Comparison of ENCODE assay signal across 8 mouse cellular contexts in genomic region chr13:44839866-44840835, GRCm38 (mm10).
DNase-seq lines count a peak whose midpoint lies in the region; ATAC-seq and TF ChIP-seq lines count a peak whose summit lies in the region.
"Had no signal": no experiment of that assay in that cellular context is flagged by ENCODE, and none has a peak within 500 bp of the region (broad histone marks: within the 10 kb centered on the region; RNA-seq: fewer than 3 reads in every experiment).

No protein-coding gene starts in this region.

- DNase-seq in brain, embryonic 18.5 days (ENCODE audit: low read depth, low spot score): peak; percentile 78
- DNase-seq in heart, embryonic 10.5 days (ENCODE audit: low spot score): peak; percentile 79
- peak; percentile 70 for DNase-seq in stomach, postnatal 0 days (ENCODE audit: low spot score)

- peak overlapping the region; percentile 36 for H3K4me3 ChIP-seq in embryonic facial prominence, embryonic 15.5 days (replicated peaks)
- peak overlapping the region; percentile 56 for H3K4me3 ChIP-seq in heart, embryonic 10.5 days
- peak overlapping the region; percentile 36 for H3K4me3 ChIP-seq in kidney, embryonic 14.5 days (ENCODE audit: low read length)
- H3K4me3 ChIP-seq in limb, embryonic 12.5 days (replicated peaks): peak overlapping the region; percentile 29
- peak overlapping the region; percentile 44 for H3K4me3 ChIP-seq in midbrain, embryonic 15.5 days
- peak overlapping the region; percentile 38 for H3K4me3 ChIP-seq in stomach, postnatal 0 days (ENCODE audit: low read depth, low read length)

- H3K27ac ChIP-seq in embryonic facial prominence, embryonic 15.5 days (replicated peaks): no peak overlapping the region
- H3K27ac ChIP-seq in heart, embryonic 10.5 days: peak overlapping the region; percentile 80
- H3K27ac ChIP-seq in kidney, embryonic 14.5 days (ENCODE audit: low read depth, low read length): peak overlapping the region; percentile 65
- H3K27ac ChIP-seq in limb, embryonic 12.5 days: peak overlapping the region; percentile 62
- H3K27ac ChIP-seq in midbrain, embryonic 15.5 days: peak overlapping the region; percentile 94
- H3K27ac ChIP-seq in stomach, postnatal 0 days (replicated peaks): no peak overlapping the region; the same call in 1 of the 2 replicates
- H3K27ac ChIP-seq: macrophage had no signal

- peaks cover 30% of the 10 kb centered on the region for H3K4me1 ChIP-seq in embryonic facial prominence, embryonic 15.5 days
- peaks cover 32% of the 10 kb centered on the region for H3K4me1 ChIP-seq in heart, embryonic 10.5 days
- peaks cover 32% of the 10 kb centered on the region for H3K4me1 ChIP-seq in kidney, embryonic 14.5 days (ENCODE audit: control insufficient read depth, insufficient read depth, low read length)
- H3K4me1 ChIP-seq in limb, embryonic 12.5 days (replicated peaks): peaks cover 47% of the 10 kb centered on the region
- peaks cover 45% of the 10 kb centered on the region for H3K4me1 ChIP-seq in midbrain, embryonic 15.5 days
- peaks cover 6% of the 10 kb centered on the region for H3K4me1 ChIP-seq in stomach, postnatal 0 days (replicated peaks; ENCODE audit: control insufficient read depth, insufficient read depth)

- 0 out of 2 replicates have a peak overlapping the region, but pooled peaks have one; percentile 4 for H3K9ac ChIP-seq in embryonic facial prominence, embryonic 15.5 days
- H3K9ac ChIP-seq in kidney, embryonic 14.5 days (ENCODE audit: low read depth, low read length): peak overlapping the region; percentile 12; the same call in 1 of the 2 replicates
- peak overlapping the region; percentile 31; the same call in 1 of the 2 replicates for H3K9ac ChIP-seq in limb, embryonic 12.5 days (replicated peaks)
- H3K9ac ChIP-seq in midbrain, embryonic 15.5 days: peak overlapping the region; percentile 59
- peak overlapping the region; percentile 48; the same call in 1 of the 2 replicates for H3K9ac ChIP-seq in stomach, postnatal 0 days (ENCODE audit: low read length)

- H3K27me3 ChIP-seq in embryonic facial prominence, embryonic 15.5 days: no peaks in the 10 kb centered on the region
- no peaks in the 10 kb centered on the region for H3K27me3 ChIP-seq in heart, embryonic 10.5 days (ENCODE audit: insufficient read depth, poor library complexity, severe bottlenecking)
- H3K27me3 ChIP-seq in kidney, embryonic 14.5 days (ENCODE audit: control insufficient read depth, insufficient read depth, low read length): no peaks in the 10 kb centered on the region
- no peaks in the 10 kb centered on the region for H3K27me3 ChIP-seq in limb, embryonic 12.5 days
- no peaks in the 10 kb centered on the region for H3K27me3 ChIP-seq in midbrain, embryonic 15.5 days (replicated peaks)
- H3K27me3 ChIP-seq in stomach, postnatal 0 days (ENCODE audit: control insufficient read depth, insufficient read depth, low read length): no peaks in the 10 kb centered on the region

- H3K9me3 ChIP-seq in embryonic facial prominence, embryonic 15.5 days (replicated peaks): no peaks in the 10 kb centered on the region
- no peaks in the 10 kb centered on the region for H3K9me3 ChIP-seq in heart, embryonic 10.5 days
- H3K9me3 ChIP-seq in kidney, embryonic 14.5 days (ENCODE audit: control insufficient read depth, low read length): no peaks in the 10 kb centered on the region
- no peaks in the 10 kb centered on the region for H3K9me3 ChIP-seq in limb, embryonic 12.5 days
- H3K9me3 ChIP-seq in midbrain, embryonic 15.5 days: no peaks in the 10 kb centered on the region
- H3K9me3 ChIP-seq in stomach, postnatal 0 days (ENCODE audit: control insufficient read depth, low read length): no peaks in the 10 kb centered on the region

- peak; percentile 78; the same call in 1 of the 2 replicates for ATAC-seq in embryonic facial prominence, embryonic 15.5 days (ENCODE audit: insufficient number of reproducible peaks, low FRiP score, low TSS enrichment, low read depth)
- peak; percentile 91 for ATAC-seq in kidney, embryonic 14.5 days (ENCODE audit: low FRiP score, low TSS enrichment)
- no peak; the same call in 1 of the 2 replicates for ATAC-seq in limb, embryonic 12.5 days (ENCODE audit: insufficient number of reproducible peaks, insufficient read depth, low FRiP score, low TSS enrichment, low read depth)
- ATAC-seq in midbrain, embryonic 15.5 days (replicated peaks): peak; percentile 96
- peak; percentile 80 for ATAC-seq in stomach, postnatal 0 days (ENCODE audit: low FRiP score, low TSS enrichment)

- peak overlapping the region; percentile 55 for H3K4me2 ChIP-seq in embryonic facial prominence, embryonic 15.5 days (replicated peaks)
- peak overlapping the region; percentile 58 for H3K4me2 ChIP-seq in kidney, embryonic 14.5 days (replicated peaks; ENCODE audit: low read depth, low read length)
- peak overlapping the region; percentile 60 for H3K4me2 ChIP-seq in limb, embryonic 12.5 days
- peak overlapping the region; percentile 62 for H3K4me2 ChIP-seq in midbrain, embryonic 15.5 days
- H3K4me2 ChIP-seq in stomach, postnatal 0 days (replicated peaks; ENCODE audit: low read depth): peak overlapping the region; percentile 62

- TF ChIP-seq EP300 in stomach, postnatal 0 days (optimal IDR thresholded peaks at IDR 0.05): no peak

- no peak for TF ChIP-seq CTCF in stomach, postnatal 0 days (IDR thresholded peaks at IDR 0.05; ENCODE audit: low read depth)

- no peaks in the 10 kb centered on the region for H3K36me3 ChIP-seq in embryonic facial prominence, embryonic 15.5 days
- no peaks in the 10 kb centered on the region for H3K36me3 ChIP-seq in heart, embryonic 10.5 days
- no peaks in the 10 kb centered on the region for H3K36me3 ChIP-seq in kidney, embryonic 14.5 days (ENCODE audit: control insufficient read depth, insufficient read depth, low read length)
- H3K36me3 ChIP-seq in limb, embryonic 12.5 days: no peaks in the 10 kb centered on the region
- no peaks in the 10 kb centered on the region for H3K36me3 ChIP-seq in midbrain, embryonic 15.5 days (replicated peaks)
- H3K36me3 ChIP-seq in stomach, postnatal 0 days (ENCODE audit: control insufficient read depth, insufficient read depth, low read length): no peaks in the 10 kb centered on the region

- 3% methylated on average over 20 of the region's 20 CpGs for WGBS in embryonic facial prominence, embryonic 15.5 days
- 12% methylated on average over 20 of the region's 20 CpGs for WGBS in heart, embryonic 10.5 days
- 4% methylated on average over 20 of the region's 20 CpGs for WGBS in kidney, embryonic 14.5 days
- WGBS in limb, embryonic 12.5 days: 6% methylated on average over 20 of the region's 20 CpGs
- 2% methylated on average over 20 of the region's 20 CpGs for WGBS in midbrain, embryonic 15.5 days
- WGBS in stomach, postnatal 0 days: 7% methylated on average over 20 of the region's 20 CpGs

Comparison
In these comparisons a context has a peak if more than half of its experiments do, and no peak if none do; other contexts are left out.
1. H3K27ac ChIP-seq: peak in heart, embryonic 10.5 days (single experiment), kidney, embryonic 14.5 days (single experiment), limb, embryonic 12.5 days (single experiment) and midbrain, embryonic 15.5 days (single experiment); none in embryonic facial prominence, embryonic 15.5 days (single experiment) and stomach, postnatal 0 days (single experiment).
2. H3K9ac ChIP-seq: peak in every context shown above with its lines; median percentile 59 in midbrain, embryonic 15.5 days; 48 in stomach, postnatal 0 days; 31 in limb, embryonic 12.5 days; 12 in kidney, embryonic 14.5 days; 4 in embryonic facial prominence, embryonic 15.5 days.
3. Peak in every context shown above with its lines, with median percentiles within 50 percentile points of each other: DNase-seq, H3K4me2 ChIP-seq and H3K4me3 ChIP-seq.